Mouse (Mus musculus): ENCODE measurements around the gene Mettl18. TPM values are rescaled to one million over a fixed set of nuclear protein-coding genes. Genes with fewer than 3 reads are reported as not detected.

Gene Mettl18
- polyA plus RNA-seq (2014; fragmentation: Illumina TruSeq; extraction: RNeasy Lipid Tissue Mini Kit (QIAGEN cat#74804); ENCODE audit: low read depth, low replicate concordance), result 7.6 TPM

DNA sequence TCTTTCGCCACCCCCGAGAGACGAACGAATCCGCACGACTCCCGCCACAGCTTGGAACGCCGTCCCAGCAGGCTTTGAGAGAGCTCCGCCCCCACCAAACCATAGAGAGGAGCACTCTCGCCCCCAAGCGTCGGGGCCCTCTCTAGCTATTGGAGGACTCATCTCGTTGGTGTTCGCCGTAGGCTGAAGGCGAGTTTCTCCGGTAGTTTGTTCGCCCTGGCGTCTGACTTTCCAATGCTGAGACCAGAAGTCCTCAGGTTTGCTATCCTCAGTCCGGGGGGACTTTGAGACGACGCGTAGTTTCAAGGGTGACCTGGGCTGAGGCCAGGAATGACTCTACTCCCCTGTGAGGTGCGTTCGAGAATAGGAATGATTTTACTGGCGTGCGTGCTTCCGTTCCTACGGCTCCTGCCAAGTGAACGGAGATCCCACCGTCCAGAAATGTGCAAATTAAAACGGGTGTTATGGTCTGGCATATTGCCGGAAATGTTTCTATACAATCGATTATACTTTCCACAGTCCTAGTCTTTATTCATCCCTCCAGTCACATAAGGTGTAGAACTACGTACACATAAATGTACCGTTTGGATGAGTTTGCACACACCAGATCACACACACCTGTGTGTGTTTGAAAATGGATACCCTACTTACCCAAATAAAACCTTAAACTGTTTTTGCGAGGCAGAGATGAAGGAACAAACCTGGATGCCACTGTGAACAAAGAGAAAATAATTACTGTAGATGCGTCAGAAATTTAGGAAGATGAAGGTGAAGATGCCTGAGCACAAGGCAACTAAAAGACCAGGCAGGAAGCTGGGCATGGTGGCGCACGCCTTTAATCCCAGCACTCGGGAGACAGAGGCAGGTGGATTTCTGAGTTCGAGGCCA is at the start of gene Mettl18, which contains the start of gene BC055324:
TSS of gene Mettl18 (plus strand) at position 169 of the 888 bp plus-strand sequence.
TSS of gene BC055324 (minus strand) at position 76 of the 888 bp plus-strand sequence.

Other genes with a start within 250 kb of the Mettl18 start
- gene Kifap3, start 215.3 kb upstream of the Mettl18 start, polyA plus RNA-seq (2014; fragmentation: Illumina TruSeq; extraction: RNeasy Lipid Tissue Mini Kit (QIAGEN cat#74804); ENCODE audit: low read depth, low replicate concordance), result 330 TPM
- gene Scyl3, start 65.8 kb upstream of the Mettl18 start, polyA plus RNA-seq (2014; fragmentation: Illumina TruSeq; extraction: RNeasy Lipid Tissue Mini Kit (QIAGEN cat#74804); ENCODE audit: low read depth, low replicate concordance), result 18.0 TPM
- gene BC055324, start 93 bp upstream of the Mettl18 start, polyA plus RNA-seq (2014; fragmentation: Illumina TruSeq; extraction: RNeasy Lipid Tissue Mini Kit (QIAGEN cat#74804); ENCODE audit: low read depth, low replicate concordance), result 22.5 TPM
- 1.8 TPM for gene Sele, start 53.3 kb downstream of the Mettl18 start, polyA plus RNA-seq (2014; fragmentation: Illumina TruSeq; extraction: RNeasy Lipid Tissue Mini Kit (QIAGEN cat#74804); ENCODE audit: low read depth, low replicate concordance)
- 10.5 TPM for gene Sell, start 67.1 kb downstream of the Mettl18 start, polyA plus RNA-seq (2014; fragmentation: Illumina TruSeq; extraction: RNeasy Lipid Tissue Mini Kit (QIAGEN cat#74804); ENCODE audit: low read depth, low replicate concordance)
- gene Selp, start 120.4 kb downstream of the Mettl18 start, polyA plus RNA-seq (2014; fragmentation: Illumina TruSeq; extraction: RNeasy Lipid Tissue Mini Kit (QIAGEN cat#74804); ENCODE audit: low read depth, low replicate concordance), result 0.76 TPM
- 7.7 TPM for gene F5, start 156.9 kb downstream of the Mettl18 start, polyA plus RNA-seq (2014; fragmentation: Illumina TruSeq; extraction: RNeasy Lipid Tissue Mini Kit (QIAGEN cat#74804); ENCODE audit: low read depth, low replicate concordance)

Measured in testis, adult 10 weeks (tissue).